Mouse (Mus musculus): ENCODE data around the gene Exosc6.
"Not testable (repeated sequence)": the region's sequence is repeated elsewhere in the genome, so short reads cannot be mapped to it uniquely, and the experiment has no call there.

The Exosc6 gene

DNA sequence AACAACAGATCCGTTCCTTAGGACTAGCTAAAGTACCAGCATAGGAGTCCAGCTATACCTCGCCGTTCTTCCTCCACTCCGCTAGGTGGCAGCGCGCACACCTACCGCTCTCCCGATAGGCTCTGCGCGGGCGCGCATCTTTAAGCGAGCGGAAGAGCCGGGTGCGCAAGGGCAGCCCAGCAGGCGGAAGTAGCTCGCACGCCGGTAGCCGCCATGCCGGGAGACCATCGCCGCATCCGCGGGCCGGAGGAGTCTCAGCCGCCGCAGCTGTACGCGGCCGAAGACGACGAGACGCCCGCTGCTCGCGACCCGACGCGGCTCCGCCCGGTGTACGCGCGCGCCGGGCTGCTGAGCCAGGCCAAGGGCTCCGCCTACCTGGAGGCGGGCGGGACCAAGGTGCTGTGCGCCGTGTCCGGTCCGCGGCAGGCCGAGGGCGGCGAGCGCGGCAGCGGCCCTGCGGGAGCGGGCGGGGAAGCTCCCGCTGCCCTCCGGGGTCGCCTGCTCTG lies at the start of gene Exosc6:
Exosc6 (plus strand) TSS at position 182 of the 506 bp plus-strand sequence.
- DNase-seq: peak; percentile 90

DNA sequence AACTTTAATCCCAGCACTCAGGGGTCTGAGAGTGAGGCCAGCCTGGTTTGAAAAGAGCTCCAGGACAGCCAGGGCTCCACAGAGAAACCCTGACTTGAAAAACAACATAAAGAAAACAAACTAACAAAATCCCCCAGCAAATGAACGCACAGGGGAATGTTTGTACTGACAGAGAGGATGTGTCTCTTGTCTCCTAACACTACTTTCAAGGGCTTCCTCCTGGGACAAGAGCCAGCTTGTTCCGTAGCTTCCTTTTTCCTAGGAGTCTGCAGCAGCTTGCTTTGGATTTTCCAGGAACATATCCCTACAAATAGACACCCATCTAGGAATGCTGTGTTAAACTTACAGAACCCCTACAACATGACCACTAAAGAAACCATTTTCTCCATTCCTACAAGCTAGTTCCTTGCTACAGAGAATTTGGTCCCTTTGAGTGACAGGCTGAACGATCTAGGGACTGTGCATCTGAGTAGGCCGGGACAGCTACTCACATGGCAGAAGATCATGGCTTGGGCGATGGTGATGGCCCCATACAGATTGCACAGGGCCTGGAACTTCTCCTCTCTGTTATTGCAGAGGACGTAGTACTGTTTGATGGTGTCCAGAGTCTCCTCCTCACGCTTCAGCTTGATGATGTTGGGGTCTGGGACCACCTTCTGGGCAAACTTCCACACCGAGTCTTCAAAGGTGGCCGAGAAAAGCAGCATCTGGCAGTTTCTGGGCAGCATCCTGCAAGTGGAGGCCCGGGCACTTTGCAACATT lies 45.7 kb upstream of the Exosc6 start:
- DNase-seq: not testable (repeated sequence)

- DNase-seq: not testable (repeated sequence)
Observed at GRCm38 (mm10) chr8:111026609-111027008, 29.5 kb upstream of the Exosc6 start.

- DNase-seq: peak; percentile 78
Observed at GRCm38 (mm10) chr8:111027391-111027937, 28.7 kb upstream of the Exosc6 start.

- no peak for DNase-seq
Observed at GRCm38 (mm10) chr8:111029589-111029988, 26.6 kb upstream of the Exosc6 start.

GRCm38 (mm10) chr8:111030045-111030444 lies 26.1 kb upstream of the Exosc6 start:
- DNase-seq: no peak

GRCm38 (mm10) chr8:111031572-111031971 lies 24.6 kb upstream of the Exosc6 start, which contains the start of gene Ddx19b:
TSS of gene Ddx19b (minus strand) at chr8:111031751.
- DNase-seq: no peak

- DNase-seq: no peak
Observed at GRCm38 (mm10) chr8:111032916-111033315, 23.2 kb upstream of the Exosc6 start, which contains the start of gene Aars. TSS of gene Aars (plus strand) at chr8:111033144.

DNA sequence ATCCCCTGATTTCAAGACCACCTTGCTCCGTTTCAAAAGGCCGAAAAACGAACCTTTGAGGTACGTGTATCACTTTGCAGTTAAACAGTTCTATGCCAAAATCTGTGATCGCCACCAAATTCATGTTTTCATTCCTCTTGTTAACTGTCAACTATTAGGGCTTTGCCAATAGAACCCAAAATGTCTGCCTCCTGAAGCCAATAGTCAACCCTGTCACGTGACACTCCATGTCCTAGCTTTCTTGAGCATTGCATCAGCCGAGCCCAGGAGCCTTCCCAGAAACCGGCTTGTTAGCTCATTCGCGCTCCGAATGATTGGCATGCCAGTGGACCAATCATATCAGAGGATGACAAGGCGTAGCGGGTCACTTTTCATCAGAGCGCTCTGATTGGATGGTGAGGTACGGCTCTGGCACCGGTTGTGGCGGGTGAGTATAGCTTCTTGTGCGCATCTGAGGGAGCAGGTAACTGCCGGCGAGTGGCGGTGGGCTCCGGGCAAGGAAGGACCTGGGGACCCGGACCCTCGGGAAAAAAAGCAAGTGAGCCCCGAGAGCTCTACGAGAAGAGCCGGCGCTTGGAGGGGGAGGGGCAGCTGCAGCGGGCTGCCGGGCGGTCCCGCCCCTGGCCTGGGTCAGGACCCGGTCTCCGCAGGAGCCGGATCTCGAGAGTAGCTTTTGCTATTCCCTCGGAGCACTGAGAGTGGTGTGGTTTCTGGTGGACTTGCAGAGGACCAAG lies 22.5 kb upstream of the Exosc6 start:
- DNase-seq: peak; percentile 98

GRCm38 (mm10) chr8:111034276-111034675 lies 21.9 kb upstream of the Exosc6 start:
- DNase-seq: peak; percentile 38

GRCm38 (mm10) chr8:111036591-111036990 lies 19.5 kb upstream of the Exosc6 start:
- no peak for DNase-seq

DNA sequence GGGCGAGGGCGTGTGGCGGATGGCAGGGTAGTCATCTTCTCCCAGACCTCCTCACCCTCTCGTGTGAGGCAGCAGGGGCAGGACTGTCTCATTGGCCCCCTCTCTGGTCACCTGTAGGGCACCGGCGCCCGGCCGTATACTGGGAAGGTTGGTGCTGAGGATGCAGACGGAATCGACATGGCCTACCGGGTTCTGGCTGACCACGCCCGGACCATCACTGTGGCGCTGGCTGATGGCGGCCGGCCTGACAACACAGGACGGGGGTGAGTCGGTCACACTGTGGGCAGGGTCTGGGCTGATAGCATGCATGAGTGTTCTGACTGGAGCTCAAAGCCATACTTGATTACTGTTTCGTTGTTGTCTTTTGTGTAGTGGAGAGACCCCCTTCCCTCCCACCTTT lies 13.6 kb upstream of the Exosc6 start:
- no peak for DNase-seq

DNA sequence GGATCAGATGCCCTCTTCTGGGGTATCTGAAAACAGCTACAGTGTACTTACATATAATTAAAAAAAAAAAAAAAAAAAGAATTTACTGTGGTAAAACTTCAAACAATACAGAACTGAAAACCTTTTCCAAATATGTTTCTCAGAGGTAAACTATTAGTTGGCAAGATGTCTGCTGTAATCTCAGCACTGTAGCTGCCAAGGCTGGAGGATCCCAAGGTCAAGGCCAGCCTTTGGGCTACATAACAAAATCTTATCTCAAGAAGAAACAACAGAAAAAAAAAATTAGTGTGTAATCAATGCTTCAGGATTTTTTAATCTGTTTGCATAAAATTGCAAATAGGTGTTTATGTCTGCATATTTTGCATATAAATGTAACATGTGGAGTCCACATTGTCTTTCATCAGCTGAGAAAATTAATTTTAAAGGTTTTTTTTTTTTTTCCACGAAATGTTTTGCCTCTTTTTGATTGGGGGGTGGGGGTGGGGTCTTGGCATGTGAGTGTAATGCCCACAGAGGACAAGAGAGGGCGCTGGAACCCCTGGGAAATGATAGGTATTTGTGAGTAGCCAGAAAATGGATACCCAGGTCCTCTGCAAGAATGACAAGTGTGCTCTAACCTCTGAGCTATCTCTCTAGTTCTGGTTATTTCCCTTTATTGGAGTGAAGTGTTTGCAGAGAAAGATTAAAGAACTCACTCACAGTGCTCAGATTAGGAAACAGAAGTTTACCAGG lies 12.0 kb upstream of the Exosc6 start:
- no peak for DNase-seq

DNA sequence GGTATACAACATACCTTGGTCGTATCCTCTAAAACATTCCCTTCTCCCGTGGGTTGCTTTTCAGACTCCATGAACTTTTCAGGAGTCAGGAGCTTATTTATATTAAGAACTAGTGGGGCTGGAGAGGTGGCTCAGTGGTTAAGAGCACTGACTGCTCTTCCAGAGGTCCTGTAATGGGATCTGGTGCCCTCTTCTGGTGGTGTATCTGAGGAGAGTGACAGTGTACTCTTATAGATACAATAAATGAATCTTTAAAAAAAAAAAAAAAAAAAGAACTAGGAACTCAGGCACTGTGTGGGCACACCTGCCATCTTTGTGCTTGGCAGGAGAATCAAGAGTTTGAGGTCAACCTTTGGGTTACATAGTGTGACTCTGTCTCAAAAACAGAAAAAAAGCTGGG lies 7.4 kb upstream of the Exosc6 start:
- no peak for DNase-seq

- no peak for DNase-seq
Observed at GRCm38 (mm10) chr8:111049106-111049505, 7.0 kb upstream of the Exosc6 start.

DNA sequence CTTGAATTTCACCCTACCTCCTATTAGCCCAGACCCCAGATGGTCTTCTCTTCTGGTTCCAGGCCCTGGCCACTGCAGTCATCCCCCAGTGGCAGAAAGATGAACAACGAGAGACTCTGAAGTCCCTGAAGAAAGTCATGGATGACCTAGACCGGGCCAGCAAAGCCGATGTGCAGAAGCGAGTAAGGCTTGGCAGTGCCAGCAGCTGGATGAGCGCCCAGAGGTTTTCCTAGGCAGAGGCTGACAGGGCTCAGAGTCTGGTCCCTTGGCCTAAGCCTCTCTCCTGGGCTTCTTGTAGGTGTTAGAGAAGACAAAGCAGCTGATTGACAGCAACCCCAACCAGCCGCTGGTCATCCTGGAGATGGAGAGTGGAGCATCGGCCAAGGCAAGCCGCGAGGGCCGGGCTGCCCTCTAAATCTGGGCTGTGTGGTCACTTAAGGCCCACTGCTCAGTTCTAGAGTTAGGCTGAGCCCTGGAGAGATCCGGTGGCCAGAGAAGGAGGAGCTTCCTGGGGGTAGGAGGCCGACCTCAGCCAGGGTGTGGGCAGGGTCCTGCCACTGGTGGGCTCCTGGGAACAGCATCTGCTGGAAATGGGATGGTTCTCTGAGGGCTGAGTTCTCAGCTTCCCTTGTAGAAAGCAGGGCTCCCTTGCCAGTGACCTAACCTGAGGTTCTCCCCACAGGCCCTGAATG lies 2.2 kb upstream of the Exosc6 start:
- DNase-seq: no peak

GRCm38 (mm10) chr8:111055031-111055634 lies 1.0 kb upstream of the Exosc6 start:
- DNase-seq: peak; percentile 17

DNA sequence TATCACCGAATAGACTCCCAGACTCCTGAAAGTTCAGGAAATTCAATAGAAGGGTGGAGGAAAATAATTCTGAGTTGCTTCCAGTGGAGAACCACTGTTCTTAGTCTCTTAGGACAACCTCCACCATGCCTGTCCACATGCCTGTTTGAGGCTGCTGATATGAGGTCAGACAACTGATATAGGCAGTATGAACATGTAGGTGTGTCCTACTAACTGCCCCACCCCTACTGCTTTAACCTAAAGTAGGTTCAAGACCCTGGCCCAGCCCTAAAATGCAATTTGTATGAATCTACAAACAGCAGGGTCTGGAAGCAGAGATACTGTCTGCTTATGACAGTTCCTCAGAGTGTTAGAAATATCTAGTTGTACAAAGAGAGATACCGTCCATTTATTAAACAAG lies 478 bp upstream of the Exosc6 start:
- no peak for DNase-seq

GRCm38 (mm10) chr8:111056691-111057293 lies 653 bp downstream of the Exosc6 start:
- peak; percentile 35 for DNase-seq

DNA sequence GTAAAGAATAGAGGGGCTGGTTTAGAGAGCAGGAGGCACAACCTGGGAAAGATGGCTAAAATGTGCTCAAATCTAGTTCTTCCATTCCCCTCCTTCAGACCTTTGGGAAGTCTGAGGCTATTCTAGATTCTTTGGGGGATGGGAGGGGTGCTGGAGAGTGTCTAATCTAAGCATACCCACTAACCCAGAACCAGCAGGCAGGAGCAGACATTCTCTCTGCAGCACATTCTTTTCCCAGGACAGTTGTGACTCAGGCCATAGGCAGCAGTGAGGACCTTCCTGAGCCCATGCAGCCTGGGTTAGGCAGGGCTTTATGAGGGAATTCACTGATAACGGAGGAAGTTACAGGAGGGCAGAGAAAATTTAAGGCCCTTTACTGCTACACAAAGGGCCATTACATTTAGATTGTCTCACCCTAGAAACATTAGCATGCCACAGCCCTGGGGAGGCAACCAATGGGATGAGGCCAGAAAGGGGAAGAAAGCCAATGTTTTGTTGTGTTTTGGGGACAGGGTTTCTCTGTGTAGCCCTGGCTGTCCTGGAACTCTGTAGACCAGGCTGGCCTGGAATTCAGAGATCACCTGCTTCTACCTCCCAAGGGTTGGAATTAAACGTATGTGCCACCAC lies 2.9 kb downstream of the Exosc6 start:
- no peak for DNase-seq

GRCm38 (mm10) chr8:111061688-111062071 lies 5.5 kb downstream of the Exosc6 start:
- DNase-seq: no peak

Data from cerebellum, adult 11 months (tissue).